Mouse (Mus musculus): ENCODE results near the gene Cdc14b.

GRCm38 (mm10) chr13:64307508-64307907 lies 32.4 kb upstream of the Cdc14b start:
- no peak for TF ChIP-seq CTCF (conservative IDR thresholded peaks at IDR 0.05; ENCODE audit: low read length)
- TF ChIP-seq NANOG (IDR thresholded peaks at IDR 0.05; ENCODE audit: borderline replicate concordance, low read length), result no peak
- no peak for TF ChIP-seq POU5F1 (IDR thresholded peaks at IDR 0.05; ENCODE audit: borderline replicate concordance, low read length)
